Mouse (Mus musculus) midbrain, embryonic 14.5 days (tissue): ENCODE results near the gene Nufip2. TPM values are rescaled to one million over a fixed set of nuclear protein-coding genes. Genes with fewer than 3 reads are reported as not detected.

Experiments used
- ATAC-seq: fragments of 200-750 bp; cut with Nextera tagmentation; 2 replicates; pipeline ENCODE4 v1.8.0; 2017; ENCODE audit warnings: moderate number of reproducible peaks, moderate library complexity; ENCODE audit not compliant: low FRiP score, low TSS enrichment
- DNase-seq: peaks from one replicate; pipeline ENCODE4 v3.0.0-alpha.2; 2015
- H3K27ac ChIP-seq: fragments of 300-500 bp; sonication (generic); replicated peaks from 2 replicates; pipeline ENCODE4 v1.5.1; 2014; ENCODE audit warnings: mild to moderate bottlenecking, low read depth, low read length, moderate library complexity
- H3K27me3 ChIP-seq: fragments of 300-500 bp; sonication (generic); 2 replicates; pipeline ENCODE4 v1.6.1; 2014; ENCODE audit warnings: low read length, control low read depth, mixed read lengths; ENCODE audit not compliant: control insufficient read depth, insufficient read depth
- H3K36me3 ChIP-seq: fragments of 300-500 bp; sonication (generic); 2 replicates; pipeline ENCODE4 v1.6.1; 2014; ENCODE audit warnings: low read length, control low read depth; ENCODE audit not compliant: control insufficient read depth, insufficient read depth
- H3K4me1 ChIP-seq: fragments of 300-500 bp; sonication (generic); 2 replicates; pipeline ENCODE4 v1.6.1; 2014; ENCODE audit warnings: mild to moderate bottlenecking, antibody characterized with exemption, low read length, control low read depth; ENCODE audit not compliant: control insufficient read depth, insufficient read depth
- H3K4me2 ChIP-seq: fragments of 300-500 bp; sonication (generic); 2 replicates; pipeline ENCODE4 v1.6.1; 2014; ENCODE audit warnings: mild to moderate bottlenecking, low read length, moderate library complexity
- H3K4me3 ChIP-seq: fragments of 300-500 bp; sonication (generic); replicated peaks from 2 replicates; pipeline ENCODE4 v1.5.1; 2014; ENCODE audit warnings: low read depth, low read length
- H3K9ac ChIP-seq: fragments of 300-500 bp; sonication (generic); replicated peaks from 2 replicates; pipeline ENCODE4 v1.6.1; 2014; ENCODE audit warnings: mild to moderate bottlenecking, low read length, moderate library complexity
- H3K9me3 ChIP-seq: fragments of 300-500 bp; sonication (generic); 2 replicates; pipeline ENCODE4 v1.6.1; 2016; ENCODE audit warnings: low read length, control low read depth, mixed read lengths; ENCODE audit not compliant: control insufficient read depth
- WGBS: fragments of 180-500 bp; shearing (Covaris S2); extraction: QIAGEN DNeasy Blood & Tissue Kit; methylation state at CpG from one replicate; pipeline ENCODE4 v1.1.7; 2014; 5-methylcytosine and 5-hydroxymethylcytosine counted together
- polyA plus RNA-seq: library from polyadenylated mRNA; unstranded; fragments of >200 nt; fragmentation: Nextera tagmentation; extraction: Ambion mirVana; gene quantifications from 2 replicates; pipeline ENCODE4 v1.2.1, GENCODE M21; 2014

Nufip2 gene
- polyA plus RNA-seq, 1 experiment from 2014 or later: 6.2 TPM

- peaks cover 13% of the 10 kb centered on the region for H3K36me3 ChIP-seq
- H3K9me3 ChIP-seq: no peaks in the 10 kb centered on the region
- H3K4me3 ChIP-seq: peak overlapping the region; percentile 96
- ATAC-seq (no peak), DNase-seq (peak; percentile 35)
- under 1% methylated on average over 35 of the region's 40 CpGs for WGBS
- H3K9ac ChIP-seq: peak overlapping the region; percentile 93
- H3K27me3 ChIP-seq: no peaks in the 10 kb centered on the region
- H3K27ac ChIP-seq: peak overlapping the region; percentile 96
- peak overlapping the region; percentile 72 for H3K4me2 ChIP-seq
- H3K4me1 ChIP-seq: peaks cover 10% of the 10 kb centered on the region
Observed at GRCm38 (mm10) chr11:77687541-77688131, 1.7 kb downstream of the Nufip2 start.

GRCm38 (mm10) chr11:77693026-77693425, 7.1 kb downstream of the Nufip2 start:
- no peak overlapping the region for H3K27ac ChIP-seq
- H3K9me3 ChIP-seq: no peaks in the 10 kb centered on the region
- no peaks in the 10 kb centered on the region for H3K27me3 ChIP-seq
- peaks cover 45% of the 10 kb centered on the region for H3K36me3 ChIP-seq
- 97% methylated on average over 3 of the region's 3 CpGs for WGBS
- no peak overlapping the region for H3K4me2 ChIP-seq
- DNase-seq (no peak), ATAC-seq (no peak)
- H3K4me3 ChIP-seq: no peak overlapping the region
- peaks cover 8% of the 10 kb centered on the region for H3K4me1 ChIP-seq
- no peak overlapping the region for H3K9ac ChIP-seq

- WGBS: 82% methylated on average over 2 of the region's 2 CpGs
- Histone ChIP-seq H3K36me3 (peaks cover 36% of the 10 kb centered on the region), H3K9ac (no peak overlapping the region), H3K4me2 (no peak overlapping the region), H3K27me3 (no peaks in the 10 kb centered on the region), H3K27ac (no peak overlapping the region), H3K4me3 (no peak overlapping the region), H3K9me3 (no peaks in the 10 kb centered on the region), H3K4me1 (no peaks in the 10 kb centered on the region)
- ATAC-seq (no peak), DNase-seq (no peak)
Observed at GRCm38 (mm10) chr11:77697232-77697631, 11.3 kb downstream of the Nufip2 start.

GRCm38 (mm10) chr11:77705920-77706319, 20.0 kb downstream of the Nufip2 start:
- Histone ChIP-seq H3K9ac (no peak overlapping the region), H3K4me1 (no peaks in the 10 kb centered on the region), H3K4me3 (no peak overlapping the region), H3K27me3 (no peaks in the 10 kb centered on the region), H3K4me2 (no peak overlapping the region), H3K9me3 (no peaks in the 10 kb centered on the region), H3K36me3 (peaks cover 12% of the 10 kb centered on the region; the same call in 1 of the 2 replicates), H3K27ac (no peak overlapping the region)
- DNase-seq (no peak), ATAC-seq (no peak)
- 95% methylated on average over 3 of the region's 3 CpGs for WGBS

- 82% methylated on average over 3 of the region's 3 CpGs for WGBS
- Histone ChIP-seq H3K4me2 (no peak overlapping the region), H3K9me3 (no peaks in the 10 kb centered on the region), H3K36me3 (peaks cover 12% of the 10 kb centered on the region; the same call in 1 of the 2 replicates), H3K27me3 (no peaks in the 10 kb centered on the region), H3K4me1 (no peaks in the 10 kb centered on the region), H3K27ac (no peak overlapping the region), H3K9ac (no peak overlapping the region), H3K4me3 (no peak overlapping the region)
- ATAC-seq (no peak), DNase-seq (no peak)
Observed at GRCm38 (mm10) chr11:77709039-77709438, 23.1 kb downstream of the Nufip2 start.

GRCm38 (mm10) chr11:77713736-77714135, 27.8 kb downstream of the Nufip2 start:
- H3K9ac ChIP-seq: no peak overlapping the region
- DNase-seq (no peak), ATAC-seq (no peak)
- no peaks in the 10 kb centered on the region for H3K9me3 ChIP-seq
- H3K4me1 ChIP-seq: no peaks in the 10 kb centered on the region
- H3K4me3 ChIP-seq: no peak overlapping the region
- no peak overlapping the region for H3K27ac ChIP-seq
- H3K4me2 ChIP-seq: no peak overlapping the region
- 95% methylated on average over 3 of the region's 3 CpGs for WGBS
- no peaks in the 10 kb centered on the region for H3K27me3 ChIP-seq
- H3K36me3 ChIP-seq: 0 out of 2 replicates have a peak, but pooled peaks cover 6% of the 10 kb centered on the region

- no peaks in the 10 kb centered on the region for H3K27me3 ChIP-seq
- H3K27ac ChIP-seq: no peak overlapping the region
- WGBS: 96% methylated on average over 2 of the region's 2 CpGs
- no peak overlapping the region for H3K9ac ChIP-seq
- ATAC-seq (no peak), DNase-seq (no peak)
- no peak overlapping the region for H3K4me2 ChIP-seq
- no peak overlapping the region for H3K4me3 ChIP-seq
- no peaks in the 10 kb centered on the region for H3K9me3 ChIP-seq
- no peaks in the 10 kb centered on the region for H3K36me3 ChIP-seq
- H3K4me1 ChIP-seq: no peaks in the 10 kb centered on the region
Observed at GRCm38 (mm10) chr11:77719055-77719454, 33.1 kb downstream of the Nufip2 start.

GRCm38 (mm10) chr11:77721389-77721788, 35.4 kb downstream of the Nufip2 start:
- ATAC-seq (no peak), DNase-seq (no peak)
- H3K27ac ChIP-seq: no peak overlapping the region
- no peaks in the 10 kb centered on the region for H3K9me3 ChIP-seq
- no peak overlapping the region for H3K9ac ChIP-seq
- H3K36me3 ChIP-seq: no peaks in the 10 kb centered on the region
- no peaks in the 10 kb centered on the region for H3K27me3 ChIP-seq
- no peak overlapping the region for H3K4me2 ChIP-seq
- 88% methylated on average over 4 of the region's 4 CpGs for WGBS
- no peaks in the 10 kb centered on the region for H3K4me1 ChIP-seq
- H3K4me3 ChIP-seq: no peak overlapping the region

GRCm38 (mm10) chr11:77724766-77725165, 38.8 kb downstream of the Nufip2 start:
- 68% methylated on average over 7 of the region's 7 CpGs for WGBS
- Histone ChIP-seq H3K4me2 (no peak overlapping the region), H3K4me1 (no peaks in the 10 kb centered on the region), H3K9ac (no peak overlapping the region), H3K4me3 (no peak overlapping the region), H3K9me3 (no peaks in the 10 kb centered on the region), H3K36me3 (no peaks in the 10 kb centered on the region), H3K27ac (no peak overlapping the region), H3K27me3 (no peaks in the 10 kb centered on the region)
- peak; percentile 24 for DNase-seq
- ATAC-seq: no peak
